Mouse (Mus musculus): ENCODE measurements at regions not wholly inside any gene's neighbourhood (a gene's known extent, or its start where the extent isn't known, plus 50 kb on each side); places are given as distances from the start of the nearest gene placed in this dataset.

GRCm38 (mm10) chr19:18034225-18034624 is 196.8 kb upstream of the Pcsk5 start:
- no peak overlapping the region for H3K9ac ChIP-seq (ENCODE audit: low read depth, low read length)
- no peak for ATAC-seq
- H3K9me3 ChIP-seq (ENCODE audit: control insufficient read depth), result no peaks in the 10 kb centered on the region
- no peak for TF ChIP-seq CTCF (IDR thresholded peaks at IDR 0.05; ENCODE audit: low read depth)
- 8% methylated on average over 1 of the region's 1 CpGs for WGBS
- no peak overlapping the region for H3K27ac ChIP-seq (ENCODE audit: low read depth, low read length)
- no peak overlapping the region for H3K4me2 ChIP-seq (replicated peaks; ENCODE audit: low read depth)
- H3K36me3 ChIP-seq (ENCODE audit: control insufficient read depth, insufficient read depth), result no peaks in the 10 kb centered on the region
- H3K27me3 ChIP-seq (replicated peaks; ENCODE audit: control insufficient read depth, insufficient read depth, low read length), result no peaks in the 10 kb centered on the region
- no peaks in the 10 kb centered on the region for H3K4me1 ChIP-seq (replicated peaks; ENCODE audit: control insufficient read depth, insufficient read depth, low read length)
- no peak overlapping the region for H3K4me3 ChIP-seq (ENCODE audit: low read depth, low read length)

DNA sequence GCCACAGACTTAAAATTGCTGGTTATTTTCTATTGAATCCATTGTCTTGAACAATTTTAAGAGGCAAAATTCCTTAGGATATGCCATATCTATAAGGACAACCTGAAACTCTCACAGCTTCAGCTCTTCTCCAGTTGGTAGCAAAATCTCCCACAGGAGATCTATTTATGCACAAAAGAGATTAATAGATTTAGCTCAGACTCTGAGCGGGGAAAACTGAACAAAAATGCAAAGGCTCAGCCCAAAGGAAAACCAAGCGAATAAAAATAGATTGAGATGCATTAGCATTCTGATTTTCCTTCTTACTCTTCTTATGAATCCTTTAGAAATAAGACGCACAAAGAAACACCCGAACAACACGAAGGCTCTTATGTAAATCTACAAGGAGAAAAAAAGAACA is 196.2 kb upstream of the Pcsk5 start:
- no peak for ATAC-seq
- no peak overlapping the region for H3K9ac ChIP-seq (ENCODE audit: low read depth, low read length)
- H3K36me3 ChIP-seq (ENCODE audit: control insufficient read depth, insufficient read depth), result no peaks in the 10 kb centered on the region
- WGBS, result 88% methylated on average over 5 of the region's 5 CpGs
- no peak for TF ChIP-seq CTCF (IDR thresholded peaks at IDR 0.05; ENCODE audit: low read depth)
- H3K27ac ChIP-seq (ENCODE audit: low read depth, low read length), result no peak overlapping the region
- H3K9me3 ChIP-seq (ENCODE audit: control insufficient read depth), result no peaks in the 10 kb centered on the region
- H3K27me3 ChIP-seq (replicated peaks; ENCODE audit: control insufficient read depth, insufficient read depth, low read length), result no peaks in the 10 kb centered on the region
- H3K4me2 ChIP-seq (replicated peaks; ENCODE audit: low read depth), result no peak overlapping the region
- no peaks in the 10 kb centered on the region for H3K4me1 ChIP-seq (replicated peaks; ENCODE audit: control insufficient read depth, insufficient read depth, low read length)
- no peak overlapping the region for H3K4me3 ChIP-seq (ENCODE audit: low read depth, low read length)

- Histone ChIP-seq H3K4me3 (ENCODE audit: low read depth, low read length) (no peak overlapping the region), H3K4me1 (replicated peaks; ENCODE audit: control insufficient read depth, insufficient read depth, low read length) (no peaks in the 10 kb centered on the region), H3K36me3 (ENCODE audit: control insufficient read depth, insufficient read depth) (no peaks in the 10 kb centered on the region), H3K4me2 (replicated peaks; ENCODE audit: low read depth) (no peak overlapping the region), H3K9ac (ENCODE audit: low read depth, low read length) (no peak overlapping the region), H3K9me3 (ENCODE audit: control insufficient read depth) (no peaks in the 10 kb centered on the region), H3K27ac (ENCODE audit: low read depth, low read length) (no peak overlapping the region), H3K27me3 (replicated peaks; ENCODE audit: control insufficient read depth, insufficient read depth, low read length) (no peaks in the 10 kb centered on the region)
- TF ChIP-seq CTCF (IDR thresholded peaks at IDR 0.05; ENCODE audit: low read depth), result no peak
- WGBS, result 78% methylated on average over 4 of the region's 4 CpGs
- no peak for ATAC-seq
These were observed 188.4 kb upstream of the Pcsk5 start for GRCm38 (mm10) chr19:18025877-18026276.

DNA sequence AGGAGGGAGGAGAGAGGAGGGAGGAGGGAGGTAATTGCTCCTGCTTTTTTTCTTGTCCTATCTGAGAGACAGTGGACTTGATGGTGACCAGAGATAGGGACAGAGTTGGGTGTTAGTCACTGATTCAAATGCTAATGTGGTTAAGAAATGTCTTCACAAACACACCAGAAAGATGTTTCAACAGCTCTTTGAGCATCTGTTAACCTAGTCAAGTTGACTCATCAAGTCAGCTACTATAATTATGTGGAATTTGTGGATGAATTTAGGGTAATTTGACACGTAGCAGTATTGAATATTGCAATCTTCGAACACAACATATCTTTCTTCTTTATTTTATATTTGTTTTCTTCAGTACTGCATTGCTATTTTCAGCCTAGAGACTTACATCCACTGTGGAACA is 182.9 kb upstream of the Pcsk5 start:
- ATAC-seq, result no peak
- Histone ChIP-seq H3K4me3 (ENCODE audit: low read depth, low read length) (no peak overlapping the region), H3K27me3 (replicated peaks; ENCODE audit: control insufficient read depth, insufficient read depth, low read length) (no peaks in the 10 kb centered on the region), H3K4me1 (replicated peaks; ENCODE audit: control insufficient read depth, insufficient read depth, low read length) (no peaks in the 10 kb centered on the region), H3K27ac (ENCODE audit: low read depth, low read length) (no peak overlapping the region), H3K36me3 (ENCODE audit: control insufficient read depth, insufficient read depth) (no peaks in the 10 kb centered on the region), H3K9ac (ENCODE audit: low read depth, low read length) (no peak overlapping the region), H3K4me2 (replicated peaks; ENCODE audit: low read depth) (no peak overlapping the region), H3K9me3 (ENCODE audit: control insufficient read depth) (no peaks in the 10 kb centered on the region)
- TF ChIP-seq CTCF (IDR thresholded peaks at IDR 0.05; ENCODE audit: low read depth), result no peak
- WGBS, result 78% methylated on average over 2 of the region's 2 CpGs

- Histone ChIP-seq H3K9me3 (ENCODE audit: control insufficient read depth) (no peaks in the 10 kb centered on the region), H3K9ac (ENCODE audit: low read depth, low read length) (no peak overlapping the region), H3K27ac (ENCODE audit: low read depth, low read length) (no peak overlapping the region), H3K4me3 (ENCODE audit: low read depth, low read length) (no peak overlapping the region), H3K36me3 (ENCODE audit: control insufficient read depth, insufficient read depth) (no peaks in the 10 kb centered on the region), H3K27me3 (replicated peaks; ENCODE audit: control insufficient read depth, insufficient read depth, low read length) (no peaks in the 10 kb centered on the region), H3K4me2 (replicated peaks; ENCODE audit: low read depth) (no peak overlapping the region), H3K4me1 (replicated peaks; ENCODE audit: control insufficient read depth, insufficient read depth, low read length) (no peaks in the 10 kb centered on the region)
- no peak for TF ChIP-seq CTCF (IDR thresholded peaks at IDR 0.05; ENCODE audit: low read depth)
- ATAC-seq, result no peak
- WGBS, result 84% methylated on average over 1 of the region's 1 CpGs
These were observed 177.9 kb upstream of the Pcsk5 start for GRCm38 (mm10) chr19:18015371-18015770.

DNA sequence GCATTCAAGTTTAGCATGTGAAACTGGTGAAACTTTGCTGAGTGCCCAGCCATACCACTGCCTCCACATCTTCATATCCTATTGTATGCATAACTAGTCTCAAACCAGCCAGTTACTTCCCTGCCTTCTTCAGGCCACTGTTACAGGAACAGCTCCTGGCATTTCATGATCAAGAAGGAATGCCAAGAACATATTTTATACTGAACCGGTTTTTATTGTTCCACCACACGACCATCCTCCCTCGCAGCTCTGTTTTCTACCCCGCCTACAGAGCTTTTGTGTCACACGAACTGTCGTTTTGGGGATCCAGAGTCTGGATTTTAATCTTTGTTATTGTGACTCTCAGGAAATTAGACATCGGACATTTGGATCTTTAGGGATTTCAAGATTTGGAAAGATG is 174.6 kb upstream of the Pcsk5 start:
- no peak for TF ChIP-seq CTCF (IDR thresholded peaks at IDR 0.05; ENCODE audit: low read depth)
- no peak overlapping the region for H3K4me2 ChIP-seq (replicated peaks; ENCODE audit: low read depth)
- no peaks in the 10 kb centered on the region for H3K27me3 ChIP-seq (replicated peaks; ENCODE audit: control insufficient read depth, insufficient read depth, low read length)
- H3K27ac ChIP-seq (ENCODE audit: low read depth, low read length), result no peak overlapping the region
- H3K36me3 ChIP-seq (ENCODE audit: control insufficient read depth, insufficient read depth), result no peaks in the 10 kb centered on the region
- no peaks in the 10 kb centered on the region for H3K9me3 ChIP-seq (ENCODE audit: control insufficient read depth)
- H3K4me3 ChIP-seq (ENCODE audit: low read depth, low read length), result no peak overlapping the region
- 83% methylated on average over 7 of the region's 7 CpGs for WGBS
- ATAC-seq, result no peak
- no peaks in the 10 kb centered on the region for H3K4me1 ChIP-seq (replicated peaks; ENCODE audit: control insufficient read depth, insufficient read depth, low read length)
- H3K9ac ChIP-seq (ENCODE audit: low read depth, low read length), result no peak overlapping the region

DNA sequence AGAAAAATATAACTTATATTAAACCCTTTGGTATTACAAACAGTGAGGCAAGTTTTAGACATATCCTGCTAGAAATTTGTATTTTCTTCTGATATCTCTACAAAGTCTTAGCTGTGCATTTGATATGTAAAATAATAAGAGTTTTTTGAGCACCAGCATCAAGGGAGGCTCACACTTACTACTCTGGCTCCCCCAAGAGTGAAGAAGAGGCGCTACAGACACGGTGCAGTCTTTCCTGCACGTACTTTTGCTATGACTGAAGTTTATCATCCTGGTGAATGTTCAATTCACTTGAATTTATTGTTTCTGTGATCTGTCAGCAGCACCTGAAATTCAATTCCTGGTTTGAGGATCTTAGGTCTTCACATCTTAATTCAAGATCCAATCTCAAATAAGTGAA is 160.1 kb upstream of the Pcsk5 start:
- Histone ChIP-seq H3K4me3 (ENCODE audit: low read depth, low read length) (no peak overlapping the region), H3K9me3 (ENCODE audit: control insufficient read depth) (no peaks in the 10 kb centered on the region), H3K4me1 (replicated peaks; ENCODE audit: control insufficient read depth, insufficient read depth, low read length) (no peaks in the 10 kb centered on the region), H3K4me2 (replicated peaks; ENCODE audit: low read depth) (no peak overlapping the region), H3K27me3 (replicated peaks; ENCODE audit: control insufficient read depth, insufficient read depth, low read length) (no peaks in the 10 kb centered on the region), H3K27ac (ENCODE audit: low read depth, low read length) (no peak overlapping the region), H3K9ac (ENCODE audit: low read depth, low read length) (no peak overlapping the region), H3K36me3 (ENCODE audit: control insufficient read depth, insufficient read depth) (no peaks in the 10 kb centered on the region)
- ATAC-seq, result no peak
- 84% methylated on average over 3 of the region's 3 CpGs for WGBS
- TF ChIP-seq CTCF (IDR thresholded peaks at IDR 0.05; ENCODE audit: low read depth), result peak; percentile 57
